Mouse (Mus musculus) kidney, postnatal 10 days (tissue): Measurements from ENCODE around the gene Ctsl.

Experiments used
- DNase-seq: peaks from one replicate; pipeline ENCODE4 v3.0.0; 2021; ENCODE audit warnings: mixed read lengths

The Ctsl gene

GRCm38 (mm10) chr13:64311266-64311665 lies 59.4 kb downstream of the Ctsl start:
- no peak for DNase-seq

DNA sequence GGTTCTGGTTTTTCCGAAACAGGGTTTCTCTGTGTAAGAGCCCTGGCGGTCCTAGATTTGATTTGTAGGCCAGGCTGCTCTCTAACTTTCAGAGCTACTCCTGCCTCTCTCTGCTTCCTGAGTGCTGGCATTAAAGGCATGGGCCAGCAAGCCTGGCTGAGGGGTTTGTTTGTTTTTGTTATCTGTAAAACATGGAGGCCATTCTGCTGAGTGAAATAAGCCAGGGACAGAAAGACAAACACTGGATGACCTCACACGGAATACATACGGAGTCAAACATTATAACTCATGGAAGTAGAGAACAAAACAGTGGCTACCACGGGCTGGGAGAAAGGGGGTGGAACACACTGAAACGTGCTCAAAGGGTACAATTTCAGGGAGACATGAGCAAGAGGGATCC lies 60.1 kb downstream of the Ctsl start:
- no peak for DNase-seq

DNA sequence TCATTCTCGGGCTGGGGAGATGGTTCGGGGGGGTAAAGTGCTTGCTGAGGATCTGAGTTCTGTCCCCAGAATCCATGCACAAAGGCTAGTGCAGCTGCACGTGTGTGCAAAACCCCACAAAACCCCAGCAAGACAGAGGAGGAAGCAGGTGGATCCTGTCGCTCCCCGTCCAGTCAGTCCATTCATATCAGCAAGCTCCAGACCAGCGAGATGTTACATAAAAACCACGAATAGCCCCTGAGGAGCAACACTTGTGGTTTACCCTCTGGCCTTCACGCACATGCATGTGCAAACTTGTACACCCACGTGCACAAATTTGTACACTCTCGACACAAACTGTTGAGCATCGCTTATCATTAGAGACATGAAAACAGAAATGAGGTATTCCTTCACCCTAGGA lies 60.8 kb downstream of the Ctsl start:
- DNase-seq: no peak
